Mouse (Mus musculus) spleen, adult 2 months (tissue): ENCODE measurements at regions not wholly inside any gene's neighbourhood (a gene's known extent, or its start where the extent isn't known, plus 50 kb on each side); places are given as distances from the start of the nearest gene placed in this dataset.

ENCODE experiments used
- CTCF ChIP-seq: fragments of 200-500 bp; IDR thresholded peaks from 2 replicates; pipeline ENCODE4 v1.5.1; 2011; ENCODE audit warnings: mild to moderate bottlenecking, inconsistent platforms; ENCODE audit not compliant: insufficient read depth, insufficient read length, insufficient replicate concordance; ENCODE audit errors: extremely low read depth
- POLR2A ChIP-seq: fragments of 200-500 bp; IDR thresholded peaks from 2 replicates; pipeline ENCODE4 v1.6.1; 2011; ENCODE audit warnings: low read depth, low read length, inconsistent platforms

DNA sequence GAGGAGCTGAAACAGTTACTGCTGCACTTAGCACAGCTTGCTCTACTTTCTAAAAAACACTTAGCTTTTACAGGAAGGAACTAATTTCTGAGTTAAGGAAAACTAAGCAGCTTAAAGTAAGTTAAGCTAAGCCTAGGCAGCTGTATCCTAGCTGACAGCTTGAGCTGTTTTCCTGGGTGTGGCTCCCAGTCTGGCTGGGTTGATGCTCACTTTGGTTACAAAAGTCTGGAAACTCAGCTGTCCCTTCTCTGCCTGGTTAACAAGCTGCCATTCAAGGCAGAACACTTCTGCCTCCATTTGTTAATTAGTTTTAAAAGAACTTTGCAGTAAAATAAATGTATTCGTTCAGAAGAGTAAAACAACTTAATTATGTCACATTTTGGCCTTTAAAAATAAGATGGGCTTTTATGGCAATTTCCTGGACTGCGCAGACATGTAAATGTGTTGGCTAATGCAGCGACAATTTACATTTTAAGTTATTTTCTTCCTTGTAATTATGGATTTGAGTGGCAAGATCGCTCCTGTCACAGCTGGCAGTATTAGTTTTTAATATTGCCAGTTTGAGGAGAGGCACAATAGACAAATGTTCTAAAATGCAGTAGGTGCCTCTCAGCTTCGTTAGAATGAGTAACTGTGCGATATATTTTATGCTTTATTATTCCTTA lies 406.2 kb downstream of the Hace1 start:
- no peak for TF ChIP-seq POLR2A
- no peak for TF ChIP-seq CTCF
